In the genomic region with DNA sequence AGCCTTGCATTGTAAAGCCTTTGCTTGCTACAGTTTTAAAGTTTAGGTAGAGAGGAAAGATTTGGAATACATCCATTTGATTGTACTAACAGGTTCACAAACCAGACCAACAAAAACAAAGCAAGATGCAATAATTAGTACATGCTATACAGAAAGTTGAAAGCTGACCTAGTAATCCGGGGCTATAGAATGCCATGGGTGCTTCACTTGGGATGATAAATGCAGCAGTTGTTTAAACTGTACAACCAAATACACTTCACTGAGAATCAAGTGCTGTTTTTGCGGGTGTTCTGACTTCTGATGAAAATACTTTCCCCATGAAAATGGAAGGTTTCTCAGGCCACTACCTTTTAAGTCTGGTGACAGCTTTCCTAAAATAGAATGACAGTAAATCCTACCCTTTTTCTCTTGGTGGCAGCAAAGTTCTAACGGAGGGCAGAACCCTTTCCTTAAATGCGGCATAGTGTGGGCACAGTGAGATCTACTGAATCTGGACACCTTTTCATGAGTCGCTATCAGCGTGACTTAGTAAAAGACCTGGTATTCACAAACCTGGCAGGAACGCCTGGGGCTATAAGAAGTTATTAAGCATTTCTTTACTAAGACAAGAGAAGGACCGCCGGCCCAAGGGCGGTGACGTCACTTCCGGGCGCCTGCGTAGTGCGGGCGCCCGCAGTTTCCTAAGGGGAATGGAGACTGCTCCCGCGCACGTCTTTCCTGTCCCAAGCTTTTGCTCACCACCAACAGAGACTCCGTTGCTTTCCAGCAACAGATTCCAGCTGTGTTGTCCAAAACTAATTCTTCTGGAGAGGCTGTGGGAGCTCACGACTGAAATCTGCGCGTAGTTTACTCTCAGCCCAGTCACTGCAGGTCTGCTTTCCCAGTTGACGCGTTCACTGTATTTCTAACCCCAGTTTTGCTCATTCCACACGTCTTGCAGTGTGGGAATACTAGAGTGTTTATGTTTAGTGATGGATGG, we compare ENCODE assay signal across 1 mouse cellular context.
TF ChIP-seq lines count a peak whose summit lies in the region.

A gene (plus strand): TSS at position 636 of the 979 bp plus-strand sequence.

TF ChIP-seq in C2C12, 6 proteins besides CTCF, POLR2A, EP300 and RAD21 (continued from another document):
- no peak for TF ChIP-seq USF1 (IDR thresholded peaks at IDR 0.05; ENCODE audit: low read depth)
- no peak for TF ChIP-seq CEBPB (IDR thresholded peaks at IDR 0.05; ENCODE audit: low read depth)
TF ChIP-seq in C2C12: peak in this region for 0.
